Mouse (Mus musculus): ENCODE data around the gene Pja2.

DNA sequence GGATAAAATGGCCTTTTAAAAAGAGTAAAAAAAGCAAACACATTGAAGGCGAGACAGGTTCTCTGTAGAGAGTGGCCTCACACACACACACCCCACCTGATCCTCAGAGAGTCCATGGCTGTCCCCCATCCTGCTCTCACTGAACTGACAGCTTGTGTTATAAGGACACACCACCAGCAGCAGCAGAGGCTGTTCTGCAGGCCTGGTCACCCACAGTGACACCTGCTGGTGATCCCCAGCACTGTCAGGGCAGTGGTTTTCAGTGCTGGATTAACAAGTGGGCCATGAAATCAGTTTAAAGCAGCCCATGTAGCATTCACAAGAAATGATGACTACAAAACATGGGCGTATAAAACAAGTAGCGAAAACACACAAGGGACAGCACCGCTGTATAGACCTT lies 43.6 kb upstream of the Pja2 start:
- TF ChIP-seq CTCF (IDR thresholded peaks at IDR 0.05; ENCODE audit: low read depth) = peak; percentile 97
- TF ChIP-seq EP300 (IDR thresholded peaks at IDR 0.05; ENCODE audit: low read depth) = no peak
